Mouse (Mus musculus): ENCODE results near the gene Mafg.
A peak's percentile ranks its signal among the peaks of the same experiment; 100 is the strongest.

Gene Mafg

DNA sequence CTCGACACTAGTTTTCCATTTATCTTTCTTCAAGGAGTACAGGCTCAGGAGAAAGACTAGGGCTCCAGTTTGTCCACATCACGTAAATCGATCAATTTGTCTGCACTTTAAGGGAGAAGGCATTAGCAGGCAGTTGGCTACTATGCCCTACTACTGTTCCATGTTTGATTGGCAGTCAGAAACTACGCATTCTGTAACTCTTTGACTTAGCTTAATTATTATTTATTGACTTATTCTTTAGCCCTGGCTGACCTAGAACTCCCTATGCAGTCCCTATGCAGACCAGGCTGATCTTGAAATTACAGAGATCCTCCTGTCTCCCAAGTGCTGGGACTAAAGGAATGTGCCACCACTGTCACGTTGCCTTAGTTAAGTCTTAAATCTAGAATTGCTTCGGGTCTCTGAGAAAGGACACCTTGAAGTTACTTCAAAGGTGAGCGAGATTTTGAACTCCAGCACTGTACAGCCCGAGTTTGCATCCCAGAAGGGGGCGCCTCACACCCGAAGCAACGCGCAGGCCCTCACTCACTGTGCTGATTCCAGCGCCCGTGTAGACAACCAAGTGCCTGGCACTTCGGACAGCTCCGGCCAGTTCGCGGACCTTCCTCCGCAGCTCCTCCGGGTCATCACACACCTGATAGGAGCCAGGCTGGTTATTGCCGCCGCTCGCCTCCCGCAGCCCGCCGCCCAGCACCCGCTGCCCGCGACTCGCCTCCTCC lies 9.3 kb downstream of the Mafg start:
- DNase-seq (ENCODE audit: extremely low read depth, low read depth), result no peak

DNA sequence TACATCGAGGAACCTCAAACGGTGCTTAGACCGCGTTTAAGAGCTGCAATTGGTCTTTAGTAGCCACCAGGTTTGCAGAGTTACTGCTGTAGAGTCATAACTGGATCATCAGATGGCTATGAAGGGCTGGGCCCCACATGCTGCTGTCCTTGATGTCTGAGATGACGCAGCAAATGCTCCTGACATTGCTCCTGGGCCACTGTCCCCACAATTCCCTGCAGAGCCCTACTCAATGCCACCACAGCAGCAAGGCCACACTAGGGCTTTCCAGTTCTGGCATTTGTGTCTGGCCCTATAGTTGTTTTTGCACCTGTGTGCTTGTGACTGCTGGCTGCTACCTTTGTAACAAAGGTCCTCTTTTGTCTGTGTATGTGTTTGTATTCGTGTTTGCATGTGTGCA lies 10.6 kb downstream of the Mafg start:
- DNase-seq (ENCODE audit: extremely low read depth, low read depth), result no peak

GRCm38 (mm10) chr11:120620195-120620594 lies 13.2 kb downstream of the Mafg start:
- no peak for DNase-seq (ENCODE audit: extremely low read depth, low read depth)

DNA sequence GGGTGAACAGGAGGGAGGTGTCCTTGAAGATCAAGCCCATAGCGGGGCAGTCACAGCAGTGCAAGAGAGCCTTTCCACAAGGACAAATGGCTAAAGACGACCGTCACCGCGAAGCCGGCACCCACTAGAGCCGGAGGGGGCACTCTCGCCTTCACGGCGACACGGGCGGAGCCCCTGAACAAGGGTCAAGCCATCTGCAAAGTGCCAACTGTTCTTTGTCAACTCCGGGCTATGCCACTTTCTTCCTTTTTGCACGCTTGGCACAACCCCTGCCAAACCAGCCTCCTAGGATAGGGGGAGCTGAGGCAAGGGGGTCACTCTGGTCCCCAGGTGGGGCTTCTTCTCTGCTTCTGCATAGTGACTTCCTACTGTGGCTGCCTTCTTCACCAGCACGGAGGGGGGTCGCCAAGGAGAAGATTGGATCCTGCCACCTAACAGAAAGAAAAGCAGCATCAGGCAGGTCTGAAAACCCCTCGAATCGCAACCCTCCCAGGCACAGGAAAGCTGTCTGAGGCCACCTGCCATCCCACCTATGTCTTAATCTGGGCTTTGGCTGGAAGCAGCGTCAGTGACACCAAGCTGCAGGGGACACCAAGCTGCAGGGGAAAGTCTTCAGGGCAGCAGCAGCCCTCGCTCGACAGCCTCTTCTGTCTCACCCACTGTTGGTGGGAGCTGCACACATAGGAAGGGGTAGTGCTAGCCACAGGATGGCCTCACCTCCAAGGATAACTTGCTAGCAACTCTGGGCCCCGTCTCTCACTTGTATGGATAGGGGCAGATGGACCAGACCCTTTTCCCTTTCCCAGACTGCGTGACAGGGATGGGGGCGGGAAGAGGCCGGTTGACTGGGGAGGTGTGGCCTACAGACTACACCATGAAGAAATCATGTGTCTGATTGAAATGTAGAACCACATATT lies 14.5 kb downstream of the Mafg start:
- no peak for DNase-seq (ENCODE audit: extremely low read depth, low read depth)

GRCm38 (mm10) chr11:120617519-120618112 lies 15.8 kb downstream of the Mafg start, which contains the start of gene Pcyt2:
Pcyt2 (minus strand) TSS chr11:120617936.
- peak; percentile 74 for DNase-seq (ENCODE audit: extremely low read depth, low read depth)

DNA sequence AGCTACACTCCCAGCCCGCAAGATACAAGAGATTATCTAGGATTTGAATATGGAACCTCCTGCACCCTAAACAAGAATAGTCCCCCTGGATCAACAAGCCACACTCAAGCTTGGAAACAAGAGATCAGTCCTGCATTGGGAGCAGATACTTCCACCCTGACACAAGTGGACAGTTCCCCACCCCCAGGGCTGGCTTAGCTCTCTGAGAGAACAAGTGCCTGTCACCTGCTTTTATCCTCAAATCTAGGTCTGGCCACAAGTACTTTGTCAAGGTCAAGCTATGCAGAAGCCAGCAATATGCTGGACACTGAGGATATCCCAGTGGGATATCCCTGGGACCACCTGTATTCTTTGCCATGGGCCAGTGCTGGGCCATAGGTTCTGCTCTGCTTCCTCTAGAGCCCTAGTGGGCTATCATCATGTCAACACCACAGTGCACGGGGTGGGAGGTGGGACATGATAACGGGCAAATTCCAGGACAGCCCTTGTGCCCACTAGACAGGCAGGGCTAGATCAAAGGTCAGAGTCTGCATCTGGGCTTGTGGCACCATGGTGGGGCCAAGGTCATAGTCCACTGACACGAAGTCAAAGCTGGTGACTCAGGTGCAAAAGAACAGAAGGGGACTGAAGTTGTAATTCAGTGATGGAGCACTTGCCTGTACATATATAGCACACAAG lies 16.6 kb downstream of the Mafg start:
- no peak for DNase-seq (ENCODE audit: extremely low read depth, low read depth)

DNA sequence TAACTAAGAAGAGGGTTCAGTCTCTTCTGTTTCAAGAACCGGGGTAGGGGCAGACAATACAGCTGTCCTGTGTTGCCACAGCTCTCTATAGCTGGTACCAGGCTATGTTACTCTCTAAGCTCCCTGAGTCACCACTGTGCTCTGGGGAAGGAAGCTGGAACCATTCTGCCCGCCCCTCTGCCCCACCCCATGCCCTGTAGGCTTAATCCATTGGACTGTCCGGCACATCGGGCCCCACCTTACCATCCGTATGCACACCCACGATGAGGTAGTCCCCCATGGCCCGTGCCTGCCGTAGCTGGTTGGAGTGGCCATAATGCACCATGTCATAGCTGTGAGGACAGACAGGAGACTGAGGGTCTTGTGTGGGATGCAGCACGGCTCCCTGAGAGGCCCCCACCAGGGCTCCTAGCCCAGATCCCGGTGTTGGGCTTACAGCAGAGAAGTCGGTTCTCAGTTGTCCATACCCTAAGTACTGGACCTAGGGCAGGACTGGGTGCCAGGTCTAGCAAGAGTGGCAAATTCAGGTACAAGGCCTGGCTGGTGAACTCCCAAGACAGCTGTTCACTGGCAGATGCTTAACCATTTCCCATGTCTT lies 17.7 kb downstream of the Mafg start:
- DNase-seq (ENCODE audit: extremely low read depth, low read depth), result no peak

DNA sequence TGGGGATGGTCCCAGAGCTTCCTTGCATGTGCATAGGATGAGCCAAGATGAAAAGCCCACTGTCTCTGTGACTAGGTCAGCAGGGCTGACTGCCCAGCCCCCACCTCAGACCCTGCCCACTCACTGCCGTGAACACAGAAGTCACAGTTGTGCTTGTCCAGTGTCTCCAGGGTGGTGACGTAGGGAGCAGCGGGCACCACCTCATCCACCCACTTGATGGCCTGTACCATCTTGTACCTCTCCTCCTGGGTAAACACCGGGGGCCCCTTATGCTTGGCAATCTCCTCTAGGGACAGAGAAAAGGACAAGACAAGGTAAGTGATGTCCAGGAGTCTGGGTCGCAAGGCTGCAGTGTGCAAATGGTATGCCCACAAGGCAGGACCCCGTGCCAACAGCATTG lies 18.2 kb downstream of the Mafg start:
- DNase-seq (ENCODE audit: extremely low read depth, low read depth), result no peak

DNA sequence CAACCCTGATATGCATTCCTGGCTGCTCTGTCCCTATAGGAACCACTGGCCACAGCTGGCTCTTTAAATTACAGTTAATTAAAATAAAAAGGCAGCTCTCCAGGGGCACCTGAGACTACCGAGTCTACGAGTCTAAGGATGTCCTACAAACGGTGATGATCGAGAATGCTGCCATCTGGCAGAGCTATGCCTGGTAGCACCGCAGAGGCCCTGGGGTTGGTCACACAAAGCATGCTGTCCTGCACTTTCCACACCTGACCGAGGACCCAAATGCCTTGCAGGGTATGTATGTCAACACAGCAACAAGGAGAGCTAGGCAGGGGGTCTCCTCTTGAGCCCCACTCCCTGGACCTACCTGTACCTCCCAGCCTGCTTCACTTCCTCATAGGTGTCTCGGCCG lies 19.4 kb downstream of the Mafg start:
- no peak for DNase-seq (ENCODE audit: extremely low read depth, low read depth)

DNA sequence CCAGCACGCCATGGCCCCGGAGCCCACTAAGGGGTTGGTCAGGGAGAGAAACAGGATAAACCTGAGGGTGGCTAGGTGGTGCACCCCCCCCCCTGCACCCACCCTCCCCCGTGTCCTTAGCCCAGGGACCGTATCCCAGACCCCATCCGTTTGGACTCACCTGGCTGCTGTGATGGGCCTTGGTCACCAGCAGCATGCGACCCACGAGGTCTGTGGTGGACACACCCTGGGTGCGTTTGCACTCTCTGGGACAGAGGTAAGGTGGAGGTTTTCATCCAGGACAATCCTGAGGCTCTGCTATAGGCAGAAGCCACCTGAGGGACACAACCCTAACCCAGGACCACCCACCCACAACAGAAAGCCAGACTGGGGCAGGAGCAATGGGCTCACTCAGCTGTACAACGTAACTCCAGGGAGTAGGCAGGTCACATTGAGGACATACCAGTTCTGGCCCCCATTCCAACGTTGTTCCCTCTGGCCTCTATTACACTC lies 19.9 kb downstream of the Mafg start:
- DNase-seq (ENCODE audit: extremely low read depth, low read depth), result no peak

DNA sequence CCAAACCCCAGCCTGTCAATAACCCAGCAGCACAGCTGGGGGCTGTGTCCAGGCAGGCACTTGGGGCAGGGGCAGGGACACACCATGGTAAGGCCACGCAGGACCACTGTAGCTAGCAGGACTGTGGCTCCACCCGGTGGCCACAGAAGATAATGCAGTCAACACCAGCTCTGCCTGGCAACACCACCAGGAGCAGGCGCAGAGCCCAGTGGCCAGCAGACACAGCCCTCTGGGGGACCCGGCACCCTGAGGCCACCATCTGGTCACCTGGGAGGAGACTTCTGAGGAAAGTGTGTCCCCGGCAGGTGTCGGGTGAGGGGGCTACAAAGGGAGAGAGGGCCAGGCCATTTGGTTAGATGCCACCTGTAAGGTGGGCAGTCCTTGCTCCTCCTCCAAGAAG lies 20.6 kb downstream of the Mafg start:
- DNase-seq (ENCODE audit: extremely low read depth, low read depth), result no peak

DNA sequence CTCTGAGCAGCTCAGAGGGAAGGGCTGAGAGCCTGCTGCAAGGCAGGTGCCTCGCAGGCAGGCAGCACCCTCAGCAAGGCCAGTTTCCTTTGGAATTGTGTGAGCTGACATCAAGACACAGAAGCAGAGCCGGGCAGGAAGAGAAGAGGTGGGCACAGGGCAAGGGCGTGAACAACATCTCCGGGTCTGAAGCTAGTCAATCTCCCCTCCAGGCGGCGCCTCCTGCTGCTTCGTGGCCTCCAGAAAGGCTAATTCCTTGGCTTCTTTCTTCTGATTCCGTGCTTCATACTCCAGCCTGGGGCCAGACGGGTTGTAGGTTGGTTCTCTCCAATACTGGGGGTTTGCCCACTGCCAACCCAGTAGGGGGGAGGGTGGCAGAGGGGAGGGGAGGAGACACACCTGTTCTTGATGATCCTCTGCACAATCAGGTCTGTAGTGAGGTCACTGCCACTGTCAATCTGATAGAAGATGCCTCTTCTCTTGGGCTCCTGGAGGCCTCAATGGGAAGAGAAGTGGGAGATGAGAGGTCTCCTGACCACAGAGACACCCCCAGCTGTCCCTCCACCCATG lies 22.8 kb downstream of the Mafg start:
- no peak for DNase-seq (ENCODE audit: extremely low read depth, low read depth)

DNA sequence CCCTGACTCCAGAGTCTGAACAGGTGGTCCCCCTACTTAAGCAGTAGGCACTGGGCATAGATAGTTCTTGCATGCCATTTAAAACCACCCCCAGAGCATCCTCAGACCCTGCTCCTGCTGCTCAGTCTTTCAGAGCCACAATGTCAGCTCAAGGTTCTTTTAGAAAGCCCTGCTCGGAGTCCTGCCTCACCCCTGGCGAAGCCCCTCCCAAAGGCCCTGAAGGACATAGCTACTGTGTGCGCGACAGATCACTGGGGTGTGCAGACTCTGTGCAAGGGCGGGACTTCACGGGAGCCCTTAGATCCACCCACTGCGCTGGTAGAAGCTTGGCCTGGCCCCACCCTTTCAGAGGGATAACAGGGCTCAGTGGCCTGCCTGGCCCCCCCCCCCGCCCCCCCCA lies 24.1 kb downstream of the Mafg start:
- no peak for DNase-seq (ENCODE audit: extremely low read depth, low read depth)

GRCm38 (mm10) chr11:120608241-120609034 lies 25.0 kb downstream of the Mafg start, which contains the start of gene Npb:
Npb (plus strand) TSS chr11:120608477.
- DNase-seq (ENCODE audit: extremely low read depth, low read depth), result no peak

GRCm38 (mm10) chr11:120606764-120607163 lies 26.6 kb downstream of the Mafg start:
- DNase-seq (ENCODE audit: extremely low read depth, low read depth), result no peak

- DNase-seq (ENCODE audit: extremely low read depth, low read depth), result no peak
These were observed 27.7 kb downstream of the Mafg start for GRCm38 (mm10) chr11:120605667-120606066.

GRCm38 (mm10) chr11:120603545-120603944 lies 29.9 kb downstream of the Mafg start:
- DNase-seq (ENCODE audit: extremely low read depth, low read depth), result no peak

DNA sequence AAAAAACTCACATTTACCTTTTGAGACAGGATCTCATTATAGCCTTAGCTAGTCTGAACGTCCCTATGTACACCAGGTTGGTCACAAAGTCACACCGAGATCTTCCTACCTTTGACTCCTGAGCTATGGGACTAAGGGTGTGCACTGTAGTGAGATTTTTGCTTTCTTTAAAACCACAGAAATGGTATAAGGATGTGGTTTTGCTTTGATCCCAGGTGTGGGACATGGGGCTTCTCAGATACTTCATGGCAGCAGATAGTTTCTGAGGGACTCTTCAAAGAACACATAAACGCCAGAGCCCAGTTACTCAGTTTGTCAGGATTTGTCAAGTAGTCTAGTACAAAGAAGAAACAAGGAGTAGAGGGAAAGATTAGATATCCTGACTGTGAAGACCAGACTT lies 32.7 kb downstream of the Mafg start:
- DNase-seq (ENCODE audit: extremely low read depth, low read depth), result no peak

GRCm38 (mm10) chr11:120598990-120599549 lies 34.3 kb downstream of the Mafg start:
- DNase-seq (ENCODE audit: extremely low read depth, low read depth), result no peak

Measured in MEL-GATA-1-ER (cell line).